Mouse (Mus musculus): ENCODE data around the gene Otop3. TPM values are rescaled to one million over a fixed set of nuclear protein-coding genes. Genes with fewer than 3 reads are reported as not detected.
A peak's percentile ranks its signal among the peaks of the same experiment; 100 is the strongest.

Gene Otop3
- polyA plus RNA-seq, 1 experiment from 2014 or later: not detected

DNA sequence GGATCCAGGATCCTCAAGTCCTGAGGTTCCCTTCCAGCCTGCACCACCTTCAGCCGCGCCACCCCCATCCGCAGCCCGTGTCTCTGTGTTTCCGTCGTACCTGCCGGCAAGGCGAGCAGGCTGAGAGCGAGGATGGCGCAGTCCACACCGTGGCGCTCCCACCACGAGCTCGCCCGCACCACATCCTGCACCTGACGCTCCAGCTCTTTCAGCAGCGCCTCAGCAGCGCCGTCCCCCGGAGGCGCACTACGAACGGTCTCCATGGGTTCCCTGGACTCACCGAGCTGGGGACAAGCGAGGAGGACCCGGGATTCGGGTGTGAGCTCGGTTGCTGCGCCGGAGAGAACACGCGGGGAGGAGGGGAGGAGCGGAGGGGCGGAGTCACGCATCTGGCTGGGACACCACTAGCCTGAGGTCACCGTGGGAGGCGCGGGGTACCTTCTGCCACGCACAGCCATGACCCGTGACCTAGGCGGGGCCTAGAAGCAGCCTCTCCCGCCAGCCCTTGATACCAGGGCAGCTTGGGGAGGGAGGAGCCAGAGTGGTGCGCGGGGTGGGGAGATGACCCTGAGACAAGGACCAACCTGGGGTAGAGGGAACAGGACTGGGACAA, 37.2 kb upstream of the Otop3 start, which contains the start of gene Fads6:
TSS of gene Fads6 (minus strand) at position 450 of the 613 bp plus-strand sequence.
- Histone ChIP-seq H3K27ac (ENCODE audit: low read length) (no peak within 1 kb of the TSS), H3K4me2 (replicated peaks; ENCODE audit: low read depth, low read length) (peak within 1 kb of the TSS; percentile 66)

DNA sequence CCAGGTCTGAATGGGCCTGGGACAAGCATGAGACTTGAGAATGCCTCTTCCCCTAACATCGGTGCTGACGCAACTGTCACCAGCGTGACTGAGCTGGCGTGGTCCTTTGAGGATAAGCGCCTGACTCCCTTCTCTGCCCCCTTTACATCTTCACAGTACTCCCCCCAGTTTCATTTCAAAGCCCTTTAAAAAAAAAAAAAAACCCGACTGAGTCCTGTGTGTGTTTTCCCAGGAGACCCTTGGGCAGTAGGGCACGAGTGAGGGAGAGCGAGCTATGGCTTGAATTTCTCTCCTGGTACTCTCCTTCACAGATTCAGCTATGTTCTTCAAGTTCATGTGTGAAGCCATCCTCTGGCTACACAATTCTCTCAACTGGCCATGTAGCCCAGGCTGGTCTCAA, 36.4 kb upstream of the Otop3 start:
- no peaks in the 10 kb centered on the region for H3K36me3 ChIP-seq (ENCODE audit: insufficient read depth, low read length)
- no peak for ATAC-seq
- no peak overlapping the region for H3K9ac ChIP-seq (replicated peaks; ENCODE audit: low read depth)
- no peak overlapping the region for H3K27ac ChIP-seq (ENCODE audit: low read length)
- H3K27me3 ChIP-seq (replicated peaks; ENCODE audit: insufficient read depth, low read length): 0 out of 2 replicates have a peak, but pooled peaks cover 5% of the 10 kb centered on the region
- TF ChIP-seq EP300 (IDR thresholded peaks at IDR 0.05): no peak
- TF ChIP-seq CTCF (IDR thresholded peaks at IDR 0.05): no peak
- no peak overlapping the region for H3K4me2 ChIP-seq (replicated peaks; ENCODE audit: low read depth, low read length)
- DNase-seq (ENCODE audit: low spot score): no peak
- H3K9me3 ChIP-seq (ENCODE audit: low read length): no peaks in the 10 kb centered on the region
- WGBS: 65% methylated on average over 8 of the region's 8 CpGs
- H3K4me1 ChIP-seq (ENCODE audit: insufficient read depth, low read depth, low read length): peaks cover 7% of the 10 kb centered on the region; the same call in 1 of the 2 replicates
- no peak overlapping the region for H3K4me3 ChIP-seq (ENCODE audit: low read depth, low read length)

More for the DNA sequence above, 37.2 kb upstream of the Otop3 start, which contains the start of gene Fads6:
- Histone ChIP-seq H3K9me3 (ENCODE audit: low read length) (no peaks in the 10 kb centered on the region), H3K4me1 (ENCODE audit: insufficient read depth, low read depth, low read length) (peaks cover 7% of the 10 kb centered on the region; the same call in 1 of the 2 replicates), H3K4me3 (ENCODE audit: low read depth, low read length) (peak within 1 kb of the TSS; percentile 37), H3K36me3 (ENCODE audit: insufficient read depth, low read length) (no peaks in the 10 kb centered on the region), H3K27me3 (replicated peaks; ENCODE audit: insufficient read depth, low read length) (0 out of 2 replicates have a peak, but pooled peaks cover 5% of the 10 kb centered on the region), H3K9ac (replicated peaks; ENCODE audit: low read depth) (no peak within 1 kb of the TSS)
- WGBS: under 1% methylated on average over 43 of the region's 44 CpGs
- DNase-seq (ENCODE audit: low spot score): peak; percentile 53
- peak; percentile 59 for ATAC-seq
- TF ChIP-seq CTCF (IDR thresholded peaks at IDR 0.05) (peak; percentile 69), EP300 (IDR thresholded peaks at IDR 0.05) (no peak)

DNA sequence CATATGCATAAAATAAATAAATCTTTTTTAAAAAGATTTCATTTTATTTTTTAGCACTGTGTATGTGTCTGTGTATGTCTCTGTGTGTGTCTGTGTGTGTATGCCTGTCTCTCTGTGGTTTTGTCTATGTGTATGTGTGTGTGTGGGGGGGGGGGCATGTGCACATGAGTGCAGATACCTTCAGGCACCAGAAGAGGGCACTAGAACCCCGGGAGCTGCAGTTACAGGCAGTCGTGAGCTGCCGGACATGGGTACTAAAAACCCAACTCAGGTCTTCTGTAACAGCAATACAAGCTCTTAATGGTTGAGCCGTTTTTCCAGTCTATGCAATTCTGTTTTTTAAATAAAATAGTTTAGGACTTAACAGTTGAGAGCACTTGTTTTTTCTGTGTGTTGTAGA, 33.8 kb upstream of the Otop3 start:
- no peak overlapping the region for H3K27ac ChIP-seq (ENCODE audit: low read length)
- ATAC-seq: no peak
- DNase-seq (ENCODE audit: low spot score): no peak
- WGBS: 72% methylated on average over 4 of the region's 4 CpGs
- 0 out of 2 replicates have a peak, but pooled peaks cover 5% of the 10 kb centered on the region for H3K27me3 ChIP-seq (replicated peaks; ENCODE audit: insufficient read depth, low read length)
- H3K4me2 ChIP-seq (replicated peaks; ENCODE audit: low read depth, low read length): no peak overlapping the region
- peaks cover 7% of the 10 kb centered on the region; the same call in 1 of the 2 replicates for H3K4me1 ChIP-seq (ENCODE audit: insufficient read depth, low read depth, low read length)
- H3K9me3 ChIP-seq (ENCODE audit: low read length): no peaks in the 10 kb centered on the region
- TF ChIP-seq EP300 (IDR thresholded peaks at IDR 0.05): no peak
- TF ChIP-seq CTCF (IDR thresholded peaks at IDR 0.05): no peak
- no peak overlapping the region for H3K4me3 ChIP-seq (ENCODE audit: low read depth, low read length)
- no peaks in the 10 kb centered on the region for H3K36me3 ChIP-seq (ENCODE audit: insufficient read depth, low read length)
- H3K9ac ChIP-seq (replicated peaks; ENCODE audit: low read depth): no peak overlapping the region

DNA sequence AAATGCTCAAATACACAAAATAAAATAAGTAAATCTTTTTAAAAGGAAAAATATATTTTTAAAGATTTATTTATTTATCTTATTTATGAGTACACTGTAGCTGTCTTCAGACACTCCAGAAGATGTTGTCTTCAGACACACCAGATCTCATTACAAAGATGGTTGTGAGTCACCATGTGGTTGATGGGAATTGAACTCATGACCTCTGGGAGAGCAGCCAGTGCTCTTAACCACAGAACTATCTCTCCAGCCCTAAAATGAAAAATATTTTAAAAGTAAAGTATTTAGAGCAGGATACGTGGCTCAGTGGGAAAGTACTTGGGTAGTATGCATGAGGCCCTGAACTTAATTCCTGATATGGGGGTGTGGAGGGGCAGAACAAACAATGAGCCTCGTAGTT, 33.2 kb upstream of the Otop3 start:
- no peak overlapping the region for H3K4me3 ChIP-seq (ENCODE audit: low read depth, low read length)
- no peaks in the 10 kb centered on the region for H3K36me3 ChIP-seq (ENCODE audit: insufficient read depth, low read length)
- peaks cover 7% of the 10 kb centered on the region; the same call in 1 of the 2 replicates for H3K4me1 ChIP-seq (ENCODE audit: insufficient read depth, low read depth, low read length)
- H3K27me3 ChIP-seq (replicated peaks; ENCODE audit: insufficient read depth, low read length): 0 out of 2 replicates have a peak, but pooled peaks cover 5% of the 10 kb centered on the region
- ATAC-seq: no peak
- no peak overlapping the region for H3K27ac ChIP-seq (ENCODE audit: low read length)
- H3K4me2 ChIP-seq (replicated peaks; ENCODE audit: low read depth, low read length): no peak overlapping the region
- no peak overlapping the region for H3K9ac ChIP-seq (replicated peaks; ENCODE audit: low read depth)
- WGBS: 69% methylated on average over 2 of the region's 2 CpGs
- TF ChIP-seq EP300 (IDR thresholded peaks at IDR 0.05) (no peak), CTCF (IDR thresholded peaks at IDR 0.05) (no peak)
- no peaks in the 10 kb centered on the region for H3K9me3 ChIP-seq (ENCODE audit: low read length)
- no peak for DNase-seq (ENCODE audit: low spot score)

DNA sequence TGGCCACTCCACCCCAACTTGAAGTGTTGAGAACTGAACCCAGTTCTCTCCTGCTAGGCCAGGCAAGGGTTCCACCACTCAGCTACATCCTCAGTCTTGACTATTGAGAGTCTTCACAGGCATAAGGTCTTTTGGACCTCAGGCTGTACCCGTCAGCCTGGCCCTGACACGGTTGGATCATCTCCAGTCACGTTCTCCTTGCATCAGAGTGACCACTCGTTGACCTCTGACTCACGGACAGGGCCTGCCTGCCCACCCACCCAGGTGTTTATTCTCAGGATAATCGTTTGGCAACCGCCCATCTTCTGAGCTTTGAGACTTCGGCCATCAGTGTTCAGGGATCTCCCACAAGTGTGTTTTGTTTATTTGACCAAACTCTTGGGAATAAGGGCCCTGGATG, 31.4 kb upstream of the Otop3 start:
- no peaks in the 10 kb centered on the region for H3K4me1 ChIP-seq (ENCODE audit: insufficient read depth, low read depth, low read length)
- peak; percentile 40 for DNase-seq (ENCODE audit: low spot score)
- no peak overlapping the region for H3K4me3 ChIP-seq (ENCODE audit: low read depth, low read length)
- no peak for TF ChIP-seq CTCF (IDR thresholded peaks at IDR 0.05)
- no peak for TF ChIP-seq EP300 (IDR thresholded peaks at IDR 0.05)
- H3K27ac ChIP-seq (ENCODE audit: low read length): no peak overlapping the region
- H3K9me3 ChIP-seq (ENCODE audit: low read length): no peaks in the 10 kb centered on the region
- H3K9ac ChIP-seq (replicated peaks; ENCODE audit: low read depth): no peak overlapping the region
- 20% methylated on average over 8 of the region's 8 CpGs for WGBS
- H3K27me3 ChIP-seq (replicated peaks; ENCODE audit: insufficient read depth, low read length): no peaks in the 10 kb centered on the region
- H3K4me2 ChIP-seq (replicated peaks; ENCODE audit: low read depth, low read length): no peak overlapping the region
- peak; percentile 53 for ATAC-seq
- H3K36me3 ChIP-seq (ENCODE audit: insufficient read depth, low read length): no peaks in the 10 kb centered on the region

DNA sequence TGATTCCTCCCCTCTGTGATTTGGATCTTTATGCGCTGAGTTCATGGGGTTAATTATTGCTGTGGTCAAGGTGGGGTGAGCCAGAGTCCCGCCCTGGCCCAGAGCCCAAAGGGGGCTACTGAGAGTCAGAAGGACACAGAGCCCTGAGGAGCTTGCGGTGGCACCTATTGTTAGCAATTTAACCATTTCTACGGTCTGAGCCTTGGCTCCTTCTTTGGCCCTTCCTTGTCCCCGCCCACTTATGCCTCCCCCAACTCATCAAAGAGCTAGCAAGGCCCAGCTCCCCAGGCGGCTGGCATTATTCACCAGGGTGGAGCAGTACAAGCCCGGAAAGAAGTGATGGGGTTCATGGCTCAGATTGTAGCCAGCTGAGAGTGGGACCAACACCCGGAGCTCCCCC, 27.7 kb upstream of the Otop3 start, which contains the start of gene Otop2:
TSS of gene Otop2 (plus strand) at position 301 of the 400 bp plus-strand sequence.
- Histone ChIP-seq H3K27ac (ENCODE audit: low read length) (no peak within 1 kb of the TSS), H3K4me3 (ENCODE audit: low read depth, low read length) (no peak within 1 kb of the TSS), H3K9ac (replicated peaks; ENCODE audit: low read depth) (no peak within 1 kb of the TSS), H3K9me3 (ENCODE audit: low read length) (no peaks in the 10 kb centered on the region), H3K4me2 (replicated peaks; ENCODE audit: low read depth, low read length) (no peak within 1 kb of the TSS), H3K36me3 (ENCODE audit: insufficient read depth, low read length) (no peaks in the 10 kb centered on the region), H3K27me3 (replicated peaks; ENCODE audit: insufficient read depth, low read length) (no peaks in the 10 kb centered on the region), H3K4me1 (ENCODE audit: insufficient read depth, low read depth, low read length) (no peaks in the 10 kb centered on the region)
- TF ChIP-seq EP300 (IDR thresholded peaks at IDR 0.05) (no peak), CTCF (IDR thresholded peaks at IDR 0.05) (no peak)
- WGBS: 30% methylated on average over 8 of the region's 8 CpGs
- no peak for ATAC-seq
- DNase-seq (ENCODE audit: low spot score): no peak

Measured in lung, postnatal 0 days (tissue).